Mouse (Mus musculus) mouse embryonic stem cell (cell line): ENCODE measurements around the gene Hist2h3b.
"Not testable (repeated sequence)": the region's sequence is repeated elsewhere in the genome, so short reads cannot be mapped to it uniquely, and the experiment has no call there.

ENCODE experiments used
- in situ Hi-C, 2 experiments: fragments of 300-500 bp; cut with MboI; formaldehyde crosslinking; loops; 1 replicate in 1 of 2; 3 replicates in 1 of 2; pipeline ENCODE4 v1.14.3; 2019 to 2020; ENCODE audit warnings: low sequenced_read_pairs in 2 of 2, low pct_unique_long_range_greater_than_20kb in 1 of 2, mixed read lengths in 1 of 2; ENCODE audit not compliant: unreplicated experiment in 1 of 2

The Hist2h3b gene

DNA sequence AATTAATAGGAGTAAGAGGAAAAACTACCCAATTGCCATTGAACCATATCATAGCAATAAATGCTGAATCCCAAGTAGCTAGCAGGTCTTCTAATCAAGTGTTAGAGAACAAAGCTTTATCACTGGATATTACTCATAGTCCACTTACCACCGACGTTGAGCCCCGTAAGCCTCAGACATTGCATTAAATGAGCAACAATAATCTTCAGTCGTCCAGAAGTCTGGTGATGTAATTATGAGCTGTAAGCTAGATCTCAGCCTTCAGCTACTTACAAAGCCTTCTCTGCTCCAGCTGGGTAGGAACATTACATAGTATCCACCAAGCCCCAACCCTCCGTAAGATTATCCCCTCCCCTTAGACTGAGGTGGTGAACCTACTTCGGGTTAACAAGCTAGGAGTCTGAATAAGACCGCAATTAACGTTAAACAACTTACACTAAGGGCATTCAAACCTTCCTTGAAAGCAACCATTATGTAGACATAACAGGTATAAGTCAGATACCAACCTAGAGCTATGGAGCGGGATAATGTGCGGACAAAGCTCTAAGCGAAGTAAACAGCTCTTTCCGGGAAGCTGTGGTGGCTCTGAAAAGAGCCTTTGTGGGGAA lies 30.4 kb upstream of the Hist2h3b start:
- in situ Hi-C loops = no loop called here

DNA sequence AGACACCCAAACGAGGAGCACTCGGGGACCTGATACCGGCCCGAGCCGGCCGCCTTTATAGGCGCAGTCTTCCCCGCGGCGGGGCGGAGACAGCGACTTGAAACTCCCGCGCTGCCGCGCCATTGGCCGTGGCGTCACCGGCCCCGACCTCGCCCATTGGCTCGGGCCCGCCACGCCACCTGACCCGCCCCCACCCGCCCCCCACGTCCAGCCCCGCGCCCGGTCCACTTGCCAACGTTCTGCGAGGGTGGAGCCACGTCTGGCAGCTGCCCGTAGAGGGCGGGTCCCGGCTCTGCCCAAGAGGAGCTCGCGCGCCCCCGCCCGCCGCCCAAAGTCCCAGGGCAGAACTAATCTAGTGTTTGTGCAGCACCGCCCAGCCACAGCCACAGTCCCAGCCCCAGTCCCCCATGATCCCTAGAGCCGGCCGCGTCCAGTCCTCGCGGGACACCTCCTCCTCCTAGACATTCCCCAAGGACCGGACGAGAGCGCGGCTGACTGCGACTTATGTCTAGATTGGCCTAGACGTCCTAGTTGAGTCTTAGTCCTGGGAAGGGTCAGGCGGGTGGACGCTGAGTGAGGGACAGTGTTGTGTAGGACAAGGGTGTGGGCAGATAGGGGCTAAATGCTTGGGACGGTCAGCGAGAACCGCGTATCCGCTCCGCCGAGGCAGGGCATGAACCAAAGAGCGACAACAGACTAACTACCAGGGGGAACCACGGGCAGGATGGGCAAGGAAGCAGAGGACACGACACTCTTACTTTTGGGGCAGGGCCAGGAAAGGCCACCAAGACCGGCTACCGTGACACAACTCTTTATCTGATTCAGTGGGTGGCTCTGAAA lies 29.3 kb upstream of the Hist2h3b start, which contains the start of gene Hist2h3c2:
Gene Hist2h3c2, minus strand, starts transcription at position 174 of the 840 bp plus-strand sequence.
- in situ Hi-C loops = not testable (repeated sequence)

DNA sequence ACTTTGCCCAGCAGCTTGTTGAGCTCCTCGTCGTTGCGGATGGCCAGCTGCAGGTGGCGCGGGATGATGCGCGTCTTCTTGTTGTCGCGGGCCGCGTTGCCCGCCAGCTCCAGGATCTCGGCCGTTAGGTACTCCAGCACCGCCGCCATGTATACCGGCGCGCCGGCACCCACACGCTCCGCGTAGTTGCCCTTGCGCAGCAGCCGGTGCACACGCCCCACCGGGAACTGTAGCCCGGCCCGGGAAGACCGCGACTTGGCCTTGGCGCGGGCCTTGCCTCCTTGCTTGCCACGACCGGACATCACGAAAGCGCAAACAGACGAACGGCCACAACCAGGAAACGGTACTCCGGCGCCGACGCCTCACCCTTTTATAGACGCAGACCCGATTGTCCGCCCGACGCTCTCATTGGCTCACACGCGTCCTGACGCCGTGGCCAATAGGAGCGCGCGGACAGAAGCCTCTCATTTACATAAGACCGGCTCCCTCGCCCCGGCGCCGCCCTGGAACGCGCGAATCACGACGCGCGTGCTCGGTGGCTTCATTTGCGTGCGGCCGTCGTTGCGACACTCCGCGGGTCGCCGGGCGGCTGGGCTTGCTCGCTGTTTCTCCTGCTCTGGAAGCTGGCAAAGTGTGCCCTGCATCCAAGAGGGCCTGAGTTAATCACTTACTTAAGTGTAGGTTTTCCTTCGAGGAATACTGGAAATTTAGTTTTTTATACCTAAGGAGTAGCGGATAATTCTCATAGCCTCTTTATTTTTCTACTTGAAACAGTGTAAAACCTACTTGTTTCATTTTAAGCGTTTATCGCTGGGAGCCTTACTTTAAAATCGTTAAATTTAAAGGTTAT lies 28.3 kb upstream of the Hist2h3b start, which contains the start of gene Hist2h2aa2:
Gene Hist2h2aa2, minus strand, starts transcription at position 328 of the 850 bp plus-strand sequence.
- in situ Hi-C loops = not testable (repeated sequence)

DNA sequence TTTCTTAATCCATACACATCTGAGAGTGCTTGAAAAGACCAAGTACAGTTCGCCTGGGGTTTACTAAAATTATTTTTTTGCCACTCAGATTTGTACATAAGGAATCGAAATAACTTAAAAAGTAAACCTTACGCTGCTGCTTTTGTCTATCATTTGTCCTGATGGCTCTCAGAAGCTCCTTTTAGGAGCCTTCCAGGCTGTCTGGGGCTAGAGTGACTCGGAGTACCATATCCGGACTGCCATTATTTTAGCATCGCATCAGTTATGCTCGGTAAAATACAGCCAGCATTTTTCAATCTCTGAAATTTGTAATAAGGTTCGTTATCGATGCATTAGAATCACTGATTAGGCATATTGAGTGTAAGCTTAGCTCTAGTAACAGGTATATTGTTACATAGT lies 27.7 kb upstream of the Hist2h3b start:
- in situ Hi-C loops = no loop called here

DNA sequence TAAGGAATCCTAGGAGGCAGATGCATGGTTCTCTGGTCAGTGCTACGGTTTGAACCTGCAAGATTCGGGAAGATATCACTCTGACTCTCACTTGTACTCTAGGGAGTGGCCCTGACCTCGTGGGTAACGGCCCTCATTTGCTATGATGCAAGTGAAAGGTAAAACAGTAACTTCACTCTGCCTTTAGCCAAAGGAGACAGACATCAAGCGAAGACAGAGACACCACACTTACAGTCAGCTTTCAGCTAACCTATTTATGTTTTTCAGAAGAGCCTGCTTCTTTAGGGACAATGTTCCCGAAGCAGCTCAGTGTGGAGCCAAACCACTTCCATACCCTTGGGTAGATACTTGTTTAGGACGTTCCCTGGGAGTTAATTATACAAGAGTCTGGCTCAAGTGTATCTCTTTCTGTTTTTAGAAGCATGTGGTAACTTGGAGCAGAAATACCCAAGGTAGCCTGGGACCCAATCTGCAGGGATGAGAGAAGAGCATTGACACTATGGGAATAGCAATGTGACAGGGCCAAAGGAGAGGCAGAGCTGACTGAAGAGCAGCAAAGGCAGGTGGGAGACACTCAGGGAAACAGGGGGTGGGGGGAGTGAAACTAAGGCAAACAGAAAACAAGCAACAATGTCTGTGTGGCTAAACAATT lies 24.4 kb upstream of the Hist2h3b start:
- in situ Hi-C loops = no loop called here

DNA sequence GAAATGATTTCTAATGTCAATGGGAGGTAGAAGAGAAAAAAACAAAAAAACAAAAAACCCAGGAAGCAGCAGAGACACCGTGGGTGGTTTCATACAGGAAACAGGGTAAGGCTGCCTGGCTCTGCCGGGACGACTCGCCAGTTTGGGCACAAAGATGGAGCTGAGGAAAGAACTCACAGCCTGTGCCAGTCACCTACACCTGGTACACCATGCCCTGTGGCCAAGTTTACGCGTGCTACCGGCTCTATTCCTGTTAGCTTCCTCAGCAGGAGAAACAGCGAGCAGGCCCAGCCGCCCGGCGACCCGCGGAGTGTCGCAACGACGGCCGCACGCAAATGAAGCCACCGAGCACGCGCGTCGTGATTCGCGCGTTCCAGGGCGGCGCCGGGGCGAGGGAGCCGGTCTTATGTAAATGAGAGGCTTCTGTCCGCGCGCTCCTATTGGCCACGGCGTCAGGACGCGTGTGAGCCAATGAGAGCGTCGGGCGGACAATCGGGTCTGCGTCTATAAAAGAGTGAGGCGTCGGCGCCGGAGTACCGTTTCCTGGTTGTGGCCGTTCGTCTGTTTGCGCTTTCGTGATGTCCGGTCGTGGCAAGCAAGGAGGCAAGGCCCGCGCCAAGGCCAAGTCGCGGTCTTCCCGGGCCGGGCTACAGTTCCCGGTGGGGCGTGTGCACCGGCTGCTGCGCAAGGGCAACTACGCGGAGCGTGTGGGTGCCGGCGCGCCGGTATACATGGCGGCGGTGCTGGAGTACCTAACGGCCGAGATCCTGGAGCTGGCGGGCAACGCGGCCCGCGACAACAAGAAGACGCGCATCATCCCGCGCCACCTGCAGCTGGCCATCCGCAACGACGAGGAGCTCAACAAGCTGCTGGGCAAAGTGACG lies 23.2 kb upstream of the Hist2h3b start, which contains the start of gene Hist2h2aa1:
Gene Hist2h2aa1, plus strand, starts transcription at position 495 of the 884 bp plus-strand sequence.
- in situ Hi-C loops = not testable (repeated sequence)

DNA sequence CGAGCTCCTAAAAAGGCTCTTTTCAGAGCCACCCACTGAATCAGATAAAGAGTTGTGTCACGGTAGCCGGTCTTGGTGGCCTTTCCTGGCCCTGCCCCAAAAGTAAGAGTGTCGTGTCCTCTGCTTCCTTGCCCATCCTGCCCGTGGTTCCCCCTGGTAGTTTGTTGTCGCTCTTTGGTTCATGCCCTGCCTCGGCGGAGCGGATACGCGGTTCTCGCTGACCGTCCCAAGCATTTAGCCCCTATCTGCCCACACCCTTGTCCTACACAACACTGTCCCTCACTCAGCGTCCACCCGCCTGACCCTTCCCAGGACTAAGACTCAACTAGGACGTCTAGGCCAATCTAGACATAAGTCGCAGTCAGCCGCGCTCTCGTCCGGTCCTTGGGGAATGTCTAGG lies 22.4 kb upstream of the Hist2h3b start:
- in situ Hi-C loops = not testable (repeated sequence)

DNA sequence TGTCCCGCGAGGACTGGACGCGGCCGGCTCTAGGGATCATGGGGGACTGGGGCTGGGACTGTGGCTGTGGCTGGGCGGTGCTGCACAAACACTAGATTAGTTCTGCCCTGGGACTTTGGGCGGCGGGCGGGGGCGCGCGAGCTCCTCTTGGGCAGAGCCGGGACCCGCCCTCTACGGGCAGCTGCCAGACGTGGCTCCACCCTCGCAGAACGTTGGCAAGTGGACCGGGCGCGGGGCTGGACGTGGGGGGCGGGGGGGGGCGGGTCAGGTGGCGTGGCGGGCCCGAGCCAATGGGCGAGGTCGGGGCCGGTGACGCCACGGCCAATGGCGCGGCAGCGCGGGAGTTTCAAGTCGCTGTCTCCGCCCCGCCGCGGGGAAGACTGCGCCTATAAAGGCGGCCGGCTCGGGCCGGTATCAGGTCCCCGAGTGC lies 22.0 kb upstream of the Hist2h3b start, which contains the start of gene Hist2h3c1:
Gene Hist2h3c1, plus strand, starts transcription at position 259 of the 430 bp plus-strand sequence.
- in situ Hi-C loops = not testable (repeated sequence)

DNA sequence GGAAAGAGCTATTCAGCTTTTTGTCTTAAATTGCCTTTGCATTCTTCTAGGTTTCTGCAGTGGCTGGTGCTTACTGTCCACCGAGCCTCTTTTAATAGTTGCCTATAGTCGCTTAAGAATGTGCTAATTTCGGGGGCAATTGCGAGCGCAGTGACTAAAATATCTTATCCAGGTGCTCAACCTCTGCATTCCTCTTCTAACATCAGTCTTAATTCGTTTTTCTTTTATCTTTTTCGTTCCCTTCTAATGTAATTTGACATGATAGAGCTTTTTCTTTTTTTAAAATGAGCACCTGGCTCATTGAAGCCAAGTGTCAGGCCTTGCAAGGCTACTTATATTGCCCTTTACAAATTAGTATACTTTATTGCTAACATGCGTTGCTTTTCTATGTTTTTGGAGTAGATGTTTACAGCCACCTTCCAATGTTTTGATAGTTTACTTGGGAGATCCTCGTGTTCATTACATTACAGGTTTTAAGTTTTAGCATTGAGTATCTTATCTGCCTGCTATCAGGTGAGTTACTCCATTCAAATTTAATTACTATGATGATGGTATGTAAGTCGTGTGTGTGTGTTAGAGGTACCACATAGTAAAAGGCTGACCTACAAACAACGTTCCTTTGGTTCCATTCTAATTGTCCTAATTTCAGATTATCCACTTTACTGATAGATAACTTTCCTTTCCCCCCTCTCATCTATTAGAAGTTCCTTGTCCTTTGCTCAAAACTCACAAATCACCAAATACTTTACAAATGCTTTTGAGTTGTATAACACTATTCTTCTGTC lies 20.9 kb upstream of the Hist2h3b start:
- in situ Hi-C loops = no loop called here

DNA sequence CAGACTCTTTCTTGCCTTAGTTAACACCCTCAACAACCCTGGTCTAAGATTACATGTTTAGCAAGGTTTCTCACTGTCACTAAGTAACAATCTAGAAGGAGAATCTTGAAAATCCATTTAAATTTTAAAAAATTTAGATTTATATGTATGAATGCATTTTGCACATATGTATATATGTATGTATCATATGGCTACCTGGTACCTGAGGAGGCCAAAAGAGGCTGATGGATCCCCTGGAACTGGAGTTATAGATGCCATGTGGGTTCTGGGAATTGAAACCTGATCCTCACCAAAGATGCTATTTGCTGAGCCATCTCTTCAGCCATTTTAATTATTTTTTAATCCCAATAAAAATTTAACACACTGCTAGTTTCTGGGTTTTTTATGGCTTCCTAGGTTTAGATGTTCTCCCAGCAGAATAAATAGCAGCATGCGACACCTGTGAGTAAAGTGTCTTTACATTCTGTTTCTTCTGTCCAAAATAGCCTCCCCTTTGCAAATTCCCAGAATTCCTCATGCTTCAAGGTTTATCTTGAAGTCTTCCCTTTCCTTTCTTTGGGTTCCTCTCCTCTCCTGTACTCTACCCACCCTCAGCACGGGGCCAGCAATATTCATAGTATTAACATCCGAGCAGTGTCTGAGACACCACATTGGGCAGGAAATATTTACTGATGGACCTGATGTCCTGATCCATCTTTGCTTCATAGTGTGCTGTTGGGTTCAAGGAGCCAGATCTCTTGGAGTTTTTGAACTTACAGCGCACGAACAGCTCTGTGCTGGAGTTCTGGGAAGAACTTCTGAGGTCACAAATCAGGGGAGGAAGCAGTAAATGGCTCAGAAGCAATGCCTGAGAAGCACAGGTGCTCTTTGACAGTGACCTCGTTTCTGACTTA lies 20.1 kb upstream of the Hist2h3b start:
- in situ Hi-C loops = no loop called here

DNA sequence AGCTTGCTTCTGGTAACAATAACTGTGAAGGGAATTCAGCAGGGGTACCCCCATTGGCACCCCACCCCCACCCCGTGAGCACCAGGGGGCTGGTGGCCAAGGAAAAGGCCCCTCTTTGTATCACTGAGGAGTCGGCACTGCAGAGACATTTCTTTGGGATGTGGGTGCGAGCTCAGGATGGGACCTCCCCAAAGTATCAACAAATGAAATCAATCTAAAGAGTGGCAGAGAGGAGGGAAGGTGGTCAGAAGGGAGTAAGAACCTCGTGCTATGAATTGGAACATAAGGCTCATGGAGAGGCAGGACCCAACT lies 19.5 kb upstream of the Hist2h3b start:
- in situ Hi-C loops = no loop called here

DNA sequence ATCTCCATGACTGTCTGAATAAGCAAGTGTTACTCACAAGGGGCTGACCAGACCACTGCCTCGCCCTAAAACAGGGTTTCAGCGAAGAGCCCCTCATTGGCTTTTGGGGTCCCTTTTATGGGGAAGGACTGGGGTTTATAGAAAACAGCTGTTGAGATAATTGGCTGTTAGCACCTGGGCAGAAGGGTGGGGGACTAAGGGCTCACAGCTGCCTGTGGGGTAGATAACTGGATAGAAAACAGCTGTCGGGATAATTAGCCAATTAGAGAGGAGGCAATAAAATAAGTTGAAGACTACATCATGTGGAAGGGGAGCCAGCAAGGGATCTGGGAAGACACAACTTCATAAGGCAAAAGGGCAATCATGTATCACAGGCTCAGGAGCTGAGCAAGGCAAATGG lies 17.6 kb upstream of the Hist2h3b start:
- in situ Hi-C loops = no loop called here

DNA sequence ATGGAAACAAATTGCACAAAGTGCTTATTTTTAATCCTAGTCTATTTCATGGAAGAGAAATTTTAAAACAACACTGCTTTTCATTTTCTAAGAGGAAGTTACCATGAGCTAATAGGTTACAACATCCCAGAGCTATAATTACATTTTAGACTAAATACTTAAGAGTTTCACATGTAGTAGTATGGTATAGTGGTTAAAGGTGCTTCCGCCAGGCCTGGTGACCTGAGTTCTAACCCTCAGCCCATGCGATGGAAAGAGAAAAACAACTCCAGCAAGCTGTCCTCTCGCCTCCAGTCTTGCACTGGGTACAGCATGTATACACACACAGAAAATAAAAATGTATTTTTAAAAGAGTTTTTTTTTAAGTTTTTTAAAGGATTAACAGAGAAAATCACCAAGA lies 16.7 kb upstream of the Hist2h3b start:
- in situ Hi-C loops = no loop called here

DNA sequence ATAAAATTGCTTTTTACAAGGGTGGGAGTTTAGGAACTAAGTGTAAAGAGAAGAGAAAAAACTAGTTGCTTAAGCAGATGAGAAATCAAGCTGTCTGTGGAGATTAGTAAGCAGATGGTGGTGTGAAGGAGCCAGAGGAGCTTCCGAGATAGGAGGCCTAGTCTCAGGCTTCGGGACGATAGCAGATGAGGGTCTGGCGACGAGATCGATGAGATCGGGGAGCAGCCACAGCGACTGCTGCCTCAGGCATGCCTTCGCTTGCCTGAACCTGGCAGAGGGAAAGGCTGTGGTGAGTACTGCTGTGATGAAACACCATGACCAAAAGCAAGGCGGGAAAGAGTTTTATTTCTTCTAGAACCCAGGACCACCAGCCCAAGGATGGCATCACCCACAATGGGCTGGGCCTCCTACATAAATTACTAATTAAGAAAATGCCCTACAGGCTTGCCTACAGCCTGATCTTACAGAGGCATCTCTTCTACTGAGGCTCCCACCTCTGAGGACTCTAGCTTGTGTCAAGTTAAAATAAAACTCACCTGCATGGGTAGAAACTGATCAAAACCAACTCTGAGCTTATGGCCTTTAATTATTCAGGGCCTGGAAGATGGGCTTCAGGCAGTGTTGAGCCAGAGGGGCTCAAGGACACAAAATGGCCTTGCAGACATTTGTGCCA lies 13.6 kb upstream of the Hist2h3b start:
- in situ Hi-C loops = no loop called here

DNA sequence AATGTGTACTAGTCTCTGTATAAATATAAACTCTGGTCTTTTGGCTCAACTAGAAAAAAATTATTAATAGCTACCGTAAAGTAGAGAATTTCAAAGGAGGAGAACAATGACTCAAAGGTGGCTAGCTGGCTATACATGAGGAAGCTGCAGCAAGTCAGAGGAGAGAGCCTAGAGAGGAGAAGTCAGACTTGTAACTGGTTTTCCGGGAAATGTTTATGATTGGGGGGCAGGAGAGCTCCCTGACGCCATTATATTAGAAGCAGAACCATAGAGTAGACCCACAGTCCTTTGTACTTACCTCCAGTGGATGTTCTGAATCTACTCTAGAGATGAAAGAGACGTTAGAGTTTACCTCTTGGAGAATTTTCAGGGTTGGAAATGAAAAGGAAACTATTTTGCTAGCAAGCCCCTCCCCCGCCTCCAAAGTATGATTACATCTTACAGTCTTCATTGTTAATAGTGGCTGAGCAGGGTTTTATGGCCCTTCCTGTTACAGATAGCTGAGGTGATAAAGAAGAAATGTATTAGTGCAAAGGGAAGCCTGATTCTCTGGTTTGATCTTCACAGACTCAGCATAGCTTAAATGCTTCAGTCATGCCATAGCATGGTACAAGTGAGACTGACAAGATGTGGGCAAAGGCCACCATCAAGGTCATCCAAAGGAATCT lies 12.4 kb upstream of the Hist2h3b start:
- in situ Hi-C loops = no loop called here
